Mouse (Mus musculus): ENCODE results near the gene Naa25.

Naa25 gene

GRCm38 (mm10) chr5:121452906-121453305, 55.2 kb downstream of the Naa25 start:
- no peak for DNase-seq (ENCODE audit: low spot score)

GRCm38 (mm10) chr5:121453743-121454502, 56.2 kb downstream of the Naa25 start:
- peak; percentile 12 for DNase-seq (ENCODE audit: low spot score)

GRCm38 (mm10) chr5:121454503-121454782, 56.7 kb downstream of the Naa25 start:
- DNase-seq (ENCODE audit: low spot score): no peak

DNA sequence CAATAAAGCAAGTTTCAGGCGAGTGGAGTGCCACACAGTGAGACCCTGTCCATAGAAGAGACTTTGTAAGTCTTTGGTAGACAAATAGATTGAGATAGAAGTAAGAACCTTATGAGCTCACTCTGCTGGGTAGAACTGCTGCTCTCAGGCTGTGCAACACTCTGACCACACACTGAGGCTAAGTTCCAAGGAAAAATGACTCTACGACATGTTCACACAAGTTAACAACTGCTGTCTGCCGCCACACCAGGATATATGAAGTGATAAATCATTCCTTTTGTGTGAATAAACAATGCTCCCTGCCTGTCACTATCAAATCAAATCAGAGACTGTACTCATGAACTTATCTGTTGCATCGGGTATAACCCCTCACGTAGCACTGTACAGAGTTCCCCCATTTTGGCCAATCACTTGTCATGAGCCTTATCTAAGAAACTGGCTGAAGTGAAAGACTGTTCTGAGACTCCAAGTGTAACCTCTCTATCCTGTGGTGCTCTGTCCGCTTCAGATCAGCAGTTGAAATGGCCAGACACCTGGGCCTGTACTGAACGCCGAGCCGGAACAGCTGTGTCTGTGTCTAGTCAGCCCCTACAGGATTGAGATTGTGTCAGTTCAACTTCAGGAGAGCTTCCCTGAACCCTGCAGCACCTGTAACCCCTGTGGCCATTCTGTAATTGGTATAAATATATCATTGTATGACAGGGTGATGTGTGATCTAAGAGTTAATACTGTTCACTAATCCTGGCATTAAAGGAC, 58.0 kb downstream of the Naa25 start:
- no peak for DNase-seq (ENCODE audit: low spot score)

- no peak for DNase-seq (ENCODE audit: low spot score)
These were observed 63.8 kb downstream of the Naa25 start for GRCm38 (mm10) chr5:121461339-121462170.

- DNase-seq (ENCODE audit: low spot score): no peak
These were observed 64.4 kb downstream of the Naa25 start for GRCm38 (mm10) chr5:121462171-121462502.

DNA sequence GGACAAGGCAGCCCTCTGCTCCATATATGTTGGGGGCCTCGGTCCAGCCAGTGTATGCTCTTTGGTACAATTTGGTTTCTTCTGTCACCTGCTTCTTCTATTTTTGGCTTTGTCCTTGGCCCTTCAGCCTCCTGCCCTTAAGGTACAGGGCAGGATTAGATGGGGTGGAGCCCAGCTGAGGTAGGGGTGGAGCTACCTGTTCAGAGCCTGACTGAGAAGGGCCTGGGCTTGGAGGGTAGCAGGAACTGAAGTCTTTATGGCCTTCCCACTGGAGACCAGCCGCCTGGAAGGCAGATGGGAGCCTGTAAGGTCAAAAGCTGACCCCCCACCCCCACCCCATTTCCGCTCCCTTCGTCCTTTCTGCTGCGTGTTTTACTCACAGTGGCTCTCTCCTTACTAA, 65.2 kb downstream of the Naa25 start:
- no peak for DNase-seq (ENCODE audit: low spot score)

GRCm38 (mm10) chr5:121463601-121464250, 66.0 kb downstream of the Naa25 start:
- no peak for DNase-seq (ENCODE audit: low spot score)

- DNase-seq (ENCODE audit: low spot score): no peak
These were observed 71.8 kb downstream of the Naa25 start for GRCm38 (mm10) chr5:121469566-121469965.

GRCm38 (mm10) chr5:121472411-121472810, 74.7 kb downstream of the Naa25 start:
- no peak for DNase-seq (ENCODE audit: low spot score)

DNA sequence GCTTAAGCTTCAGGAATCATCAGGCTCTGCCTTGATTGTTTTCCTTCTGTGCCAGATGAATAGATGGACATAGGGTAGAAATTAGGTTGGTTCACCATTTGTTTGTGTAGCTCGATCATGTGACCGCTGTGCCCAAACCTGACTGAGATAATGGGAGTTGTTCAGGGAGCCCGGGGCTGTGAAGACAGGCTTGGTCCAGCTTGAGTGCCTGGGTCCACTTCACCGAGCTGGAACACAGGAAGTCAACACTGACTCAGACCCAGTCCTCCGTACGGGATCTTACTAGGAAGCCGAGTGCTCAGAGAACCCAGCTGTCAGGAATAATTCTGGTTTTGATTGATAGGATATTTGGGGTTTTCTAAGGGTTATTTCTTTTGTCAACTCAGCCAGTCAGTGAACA, 76.9 kb downstream of the Naa25 start:
- no peak for DNase-seq (ENCODE audit: low spot score)

DNA sequence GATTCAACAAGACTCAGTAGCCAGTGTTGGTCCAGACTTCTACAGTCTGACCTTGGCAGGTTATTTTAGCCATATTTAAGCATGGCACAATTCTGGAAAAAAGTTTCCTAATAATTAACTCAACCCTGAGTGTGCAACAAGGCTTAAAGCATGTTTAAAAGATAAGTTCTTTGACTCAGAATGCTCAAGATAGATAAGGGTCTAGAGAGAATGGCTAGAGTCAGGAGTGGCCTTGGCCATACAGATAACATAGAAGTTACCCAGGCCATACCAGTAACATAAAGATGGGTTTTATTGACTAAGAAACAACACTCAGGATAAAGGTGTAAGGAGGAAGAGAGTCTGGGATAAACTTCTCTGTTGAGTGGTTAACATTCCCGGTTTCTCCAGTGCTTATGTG, 78.3 kb downstream of the Naa25 start:
- DNase-seq (ENCODE audit: low spot score): no peak

DNA sequence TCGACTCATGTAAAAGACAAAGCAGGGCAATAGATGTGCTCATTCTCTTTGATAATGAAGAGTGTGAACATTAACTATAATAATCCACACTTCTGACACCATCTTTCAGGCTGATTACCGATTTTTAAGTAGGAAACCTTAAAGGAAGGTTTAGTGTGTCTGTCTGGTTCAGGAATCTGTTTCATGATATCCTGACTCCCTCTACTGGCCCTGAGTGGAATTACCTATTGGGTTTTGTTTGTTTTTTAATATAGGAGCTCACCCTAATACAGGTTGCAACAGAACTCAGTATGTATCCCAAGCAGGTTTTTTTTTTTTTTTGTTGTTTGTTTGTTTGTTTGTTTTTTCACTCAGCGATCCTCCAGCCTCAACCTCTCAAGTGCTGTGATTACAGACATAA, 79.9 kb downstream of the Naa25 start:
- DNase-seq (ENCODE audit: low spot score): peak; percentile 19

DNA sequence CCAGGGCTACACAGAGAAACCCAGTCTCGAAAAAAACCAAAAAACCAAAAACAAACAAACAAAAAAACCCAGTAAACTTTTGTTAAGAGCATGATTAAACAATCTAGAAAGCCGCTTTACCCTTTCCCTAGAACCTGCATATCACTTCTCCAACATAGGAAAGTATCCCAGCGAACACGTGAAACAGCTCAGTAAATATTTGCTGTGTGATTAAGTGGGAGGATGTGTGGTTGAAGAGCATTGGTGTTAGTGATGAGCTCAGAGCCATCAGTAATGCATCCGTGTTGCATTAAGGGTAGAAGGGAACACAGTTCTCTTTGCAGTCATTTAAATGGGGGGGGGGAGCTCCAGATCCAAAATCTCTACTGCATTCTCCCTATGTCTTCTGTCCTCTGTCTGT, 87.1 kb downstream of the Naa25 start:
- no peak for DNase-seq (ENCODE audit: low spot score)

DNA sequence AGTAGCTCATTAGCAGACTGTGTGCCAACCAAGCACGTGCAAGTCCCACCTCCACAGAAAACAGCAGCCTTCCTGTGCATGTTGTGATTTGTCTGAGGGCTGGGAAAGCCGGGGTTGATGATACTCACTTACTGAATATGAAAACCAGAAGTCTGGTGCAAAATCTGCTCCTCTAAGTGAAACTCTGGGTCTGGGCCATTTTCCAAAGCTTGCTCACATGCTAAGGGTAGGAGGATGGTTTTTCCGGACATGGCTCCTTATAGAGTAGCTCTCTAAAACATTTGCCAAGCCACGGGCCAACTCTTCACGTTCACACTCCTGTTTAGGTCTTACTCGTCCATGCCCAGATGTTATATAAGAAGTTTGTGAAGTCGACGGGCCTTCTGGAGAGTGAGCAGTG, 95.6 kb downstream of the Naa25 start:
- no peak for DNase-seq (ENCODE audit: low spot score)

All from urinary bladder, postnatal 25 days (tissue).